Mouse (Mus musculus): ENCODE measurements around the gene Txn1. TPM values are rescaled to one million over a fixed set of nuclear protein-coding genes. Genes with fewer than 3 reads are reported as not detected.

The Txn1 gene
- polyA plus RNA-seq (2014; fragmentation: Nextera tagmentation; extraction: Ambion mirVana) = 358 and 384 TPM in 2 replicates

GRCm38 (mm10) chr4:57956029-57956960, at the start of gene Txn1:
Txn1 (minus strand) TSS chr4:57956411.
- under 1% methylated on average over 69 of the region's 71 CpGs for WGBS
- ATAC-seq (ENCODE audit: insufficient read depth, low FRiP score, low TSS enrichment) = peak; percentile 99
- peak within 1 kb of the TSS; percentile 83 for H3K27ac ChIP-seq (ENCODE audit: low read depth, low read length)

GRCm38 (mm10) chr4:58003501-58003900, 47.3 kb upstream of the Txn1 start:
- WGBS = 59% methylated on average over 3 of the region's 3 CpGs
- no peak overlapping the region for H3K9ac ChIP-seq (ENCODE audit: low read length)
- no peaks in the 10 kb centered on the region for H3K36me3 ChIP-seq (ENCODE audit: control insufficient read depth, insufficient read depth, low read length)
- H3K27ac ChIP-seq (ENCODE audit: low read depth, low read length) = no peak overlapping the region
- H3K9me3 ChIP-seq (ENCODE audit: control insufficient read depth, low read length) = no peaks in the 10 kb centered on the region
- H3K4me2 ChIP-seq (ENCODE audit: low read depth) = no peak overlapping the region
- DNase-seq (ENCODE audit: low spot score) (no peak), ATAC-seq (ENCODE audit: insufficient read depth, low FRiP score, low TSS enrichment) (no peak)
- no peak overlapping the region for H3K4me3 ChIP-seq (ENCODE audit: low read depth, low read length)
- no peaks in the 10 kb centered on the region for H3K27me3 ChIP-seq (ENCODE audit: control insufficient read depth, insufficient read depth, low read length)
- H3K4me1 ChIP-seq (ENCODE audit: control insufficient read depth, insufficient read depth, low read length) = no peaks in the 10 kb centered on the region

More at GRCm38 (mm10) chr4:57956029-57956960, at the start of gene Txn1:
- Histone ChIP-seq H3K4me3 (ENCODE audit: low read depth, low read length) (peak within 1 kb of the TSS; percentile 81), H3K4me2 (ENCODE audit: low read depth) (peak within 1 kb of the TSS; percentile 46), H3K36me3 (ENCODE audit: control insufficient read depth, insufficient read depth, low read length) (peaks cover 6% of the 10 kb centered on the region), H3K9me3 (ENCODE audit: control insufficient read depth, low read length) (0 out of 2 replicates have a peak, but pooled peaks cover 1% of the 10 kb centered on the region), H3K4me1 (ENCODE audit: control insufficient read depth, insufficient read depth, low read length) (peaks cover 7% of the 10 kb centered on the region; the same call in 1 of the 2 replicates), H3K9ac (ENCODE audit: low read length) (peak within 1 kb of the TSS; percentile 84), H3K27me3 (ENCODE audit: control insufficient read depth, insufficient read depth, low read length) (no peaks in the 10 kb centered on the region)
- DNase-seq (ENCODE audit: low spot score) = peak; percentile 100

GRCm38 (mm10) chr4:57991425-57991824, 35.2 kb upstream of the Txn1 start:
- no peak for ATAC-seq (ENCODE audit: insufficient read depth, low FRiP score, low TSS enrichment)
- no peak overlapping the region for H3K9ac ChIP-seq (ENCODE audit: low read length)
- 91% methylated on average over 1 of the region's 1 CpGs for WGBS
- H3K36me3 ChIP-seq (ENCODE audit: control insufficient read depth, insufficient read depth, low read length) = no peaks in the 10 kb centered on the region
- H3K4me3 ChIP-seq (ENCODE audit: low read depth, low read length) = no peak overlapping the region
- no peak overlapping the region for H3K4me2 ChIP-seq (ENCODE audit: low read depth)
- no peaks in the 10 kb centered on the region for H3K9me3 ChIP-seq (ENCODE audit: control insufficient read depth, low read length)
- no peaks in the 10 kb centered on the region for H3K4me1 ChIP-seq (ENCODE audit: control insufficient read depth, insufficient read depth, low read length)
- no peak for DNase-seq (ENCODE audit: low spot score)
- no peaks in the 10 kb centered on the region for H3K27me3 ChIP-seq (ENCODE audit: control insufficient read depth, insufficient read depth, low read length)
- H3K27ac ChIP-seq (ENCODE audit: low read depth, low read length) = no peak overlapping the region

- no peaks in the 10 kb centered on the region for H3K27me3 ChIP-seq (ENCODE audit: control insufficient read depth, insufficient read depth, low read length)
- DNase-seq (ENCODE audit: low spot score) (no peak), ATAC-seq (ENCODE audit: insufficient read depth, low FRiP score, low TSS enrichment) (no peak)
- H3K9me3 ChIP-seq (ENCODE audit: control insufficient read depth, low read length) = no peaks in the 10 kb centered on the region
- no peak overlapping the region for H3K4me2 ChIP-seq (ENCODE audit: low read depth)
- H3K9ac ChIP-seq (ENCODE audit: low read length) = no peak overlapping the region
- H3K27ac ChIP-seq (ENCODE audit: low read depth, low read length) = no peak overlapping the region
- H3K4me3 ChIP-seq (ENCODE audit: low read depth, low read length) = no peak overlapping the region
- H3K36me3 ChIP-seq (ENCODE audit: control insufficient read depth, insufficient read depth, low read length) = no peaks in the 10 kb centered on the region
- H3K4me1 ChIP-seq (ENCODE audit: control insufficient read depth, insufficient read depth, low read length) = no peaks in the 10 kb centered on the region
- whole genome bisulfite sequencing = 92% methylated on average over 6 of the region's 6 CpGs
Measured at GRCm38 (mm10) chr4:57974400-57975117, 18.3 kb upstream of the Txn1 start.

- Histone ChIP-seq H3K27me3 (ENCODE audit: control insufficient read depth, insufficient read depth, low read length) (no peaks in the 10 kb centered on the region), H3K4me1 (ENCODE audit: control insufficient read depth, insufficient read depth, low read length) (no peaks in the 10 kb centered on the region), H3K27ac (ENCODE audit: low read depth, low read length) (no peak overlapping the region), H3K36me3 (ENCODE audit: control insufficient read depth, insufficient read depth, low read length) (no peaks in the 10 kb centered on the region), H3K9ac (ENCODE audit: low read length) (no peak overlapping the region), H3K9me3 (ENCODE audit: control insufficient read depth, low read length) (no peaks in the 10 kb centered on the region), H3K4me3 (ENCODE audit: low read depth, low read length) (no peak overlapping the region), H3K4me2 (ENCODE audit: low read depth) (no peak overlapping the region)
- 82% methylated on average over 6 of the region's 6 CpGs for WGBS
- DNase-seq (ENCODE audit: low spot score) (no peak), ATAC-seq (ENCODE audit: insufficient read depth, low FRiP score, low TSS enrichment) (no peak)
Measured at GRCm38 (mm10) chr4:57973592-57974268, 17.5 kb upstream of the Txn1 start.

- Histone ChIP-seq H3K36me3 (ENCODE audit: control insufficient read depth, insufficient read depth, low read length) (no peaks in the 10 kb centered on the region), H3K4me3 (ENCODE audit: low read depth, low read length) (no peak overlapping the region), H3K27ac (ENCODE audit: low read depth, low read length) (no peak overlapping the region), H3K4me1 (ENCODE audit: control insufficient read depth, insufficient read depth, low read length) (no peaks in the 10 kb centered on the region), H3K4me2 (ENCODE audit: low read depth) (no peak overlapping the region), H3K27me3 (ENCODE audit: control insufficient read depth, insufficient read depth, low read length) (no peaks in the 10 kb centered on the region), H3K9me3 (ENCODE audit: control insufficient read depth, low read length) (no peaks in the 10 kb centered on the region), H3K9ac (ENCODE audit: low read length) (no peak overlapping the region)
- no peak for DNase-seq (ENCODE audit: low spot score)
- ATAC-seq (ENCODE audit: insufficient read depth, low FRiP score, low TSS enrichment) = no peak
Measured at GRCm38 (mm10) chr4:57970285-57970684, 14.1 kb upstream of the Txn1 start.

GRCm38 (mm10) chr4:57967195-57967594, 11.0 kb upstream of the Txn1 start:
- no peak overlapping the region for H3K27ac ChIP-seq (ENCODE audit: low read depth, low read length)
- ATAC-seq (ENCODE audit: insufficient read depth, low FRiP score, low TSS enrichment) = no peak
- no peaks in the 10 kb centered on the region for H3K4me1 ChIP-seq (ENCODE audit: control insufficient read depth, insufficient read depth, low read length)
- H3K9ac ChIP-seq (ENCODE audit: low read length) = no peak overlapping the region
- no peaks in the 10 kb centered on the region for H3K9me3 ChIP-seq (ENCODE audit: control insufficient read depth, low read length)
- 82% methylated on average over 3 of the region's 3 CpGs for WGBS
- H3K4me3 ChIP-seq (ENCODE audit: low read depth, low read length) = no peak overlapping the region
- no peak for DNase-seq (ENCODE audit: low spot score)
- H3K4me2 ChIP-seq (ENCODE audit: low read depth) = no peak overlapping the region
- H3K27me3 ChIP-seq (ENCODE audit: control insufficient read depth, insufficient read depth, low read length) = no peaks in the 10 kb centered on the region
- H3K36me3 ChIP-seq (ENCODE audit: control insufficient read depth, insufficient read depth, low read length) = no peaks in the 10 kb centered on the region

GRCm38 (mm10) chr4:57965516-57965915, 9.3 kb upstream of the Txn1 start:
- 95% methylated on average over 4 of the region's 4 CpGs for WGBS
- H3K9me3 ChIP-seq (ENCODE audit: control insufficient read depth, low read length) = no peaks in the 10 kb centered on the region
- H3K27ac ChIP-seq (ENCODE audit: low read depth, low read length) = no peak overlapping the region
- H3K36me3 ChIP-seq (ENCODE audit: control insufficient read depth, insufficient read depth, low read length) = no peaks in the 10 kb centered on the region
- no peaks in the 10 kb centered on the region for H3K4me1 ChIP-seq (ENCODE audit: control insufficient read depth, insufficient read depth, low read length)
- H3K4me2 ChIP-seq (ENCODE audit: low read depth) = no peak overlapping the region
- no peak overlapping the region for H3K4me3 ChIP-seq (ENCODE audit: low read depth, low read length)
- no peak for ATAC-seq (ENCODE audit: insufficient read depth, low FRiP score, low TSS enrichment)
- no peak for DNase-seq (ENCODE audit: low spot score)
- no peaks in the 10 kb centered on the region for H3K27me3 ChIP-seq (ENCODE audit: control insufficient read depth, insufficient read depth, low read length)
- H3K9ac ChIP-seq (ENCODE audit: low read length) = no peak overlapping the region
